Mouse (Mus musculus) megakaryocyte, embryonic 14.5 days (primary cell): ENCODE results near the gene Lrrc4b. TPM values are rescaled to one million over a fixed set of nuclear protein-coding genes. Genes with fewer than 3 reads are reported as not detected.

Experiments
- H3K27me3 ChIP-seq: replicated peaks from 2 replicates; pipeline ENCODE3; 2012; ENCODE audit warnings: inconsistent platforms
- H3K36me3 ChIP-seq: replicated peaks from 2 replicates; pipeline ENCODE3; 2012; ENCODE audit warnings: low read length, inconsistent platforms, mixed read lengths
- H3K4me1 ChIP-seq: 2 replicates; pipeline ENCODE4 v1.6.1; 2012; ENCODE audit warnings: inconsistent platforms
- H3K4me3 ChIP-seq: replicated peaks from 2 replicates; pipeline ENCODE3; 2012; ENCODE audit warnings: moderate library complexity, mild to moderate bottlenecking, inconsistent platforms
- H3K9me3 ChIP-seq: 2 replicates; pipeline ENCODE4 v1.6.1; 2012; ENCODE audit warnings: inconsistent platforms
- FLI1 ChIP-seq: IDR thresholded peaks from 2 replicates; pipeline ENCODE4 v1.6.1; 2012; ENCODE audit warnings: low read length, inconsistent platforms, mixed read lengths
- GATA1 ChIP-seq: IDR thresholded peaks from 3 replicates; pipeline ENCODE4 v1.6.1; 2012; ENCODE audit warnings: mixed read lengths, low read length, inconsistent platforms, borderline replicate concordance
- polyA plus RNA-seq: library from polyadenylated mRNA; stranded (reverse); fragments of >175 nt; gene quantifications from 2 replicates; pipeline ENCODE4 v1.2.3, GENCODE M21; 2012; ENCODE audit warnings: low replicate concordance; ENCODE audit not compliant: insufficient read depth

Gene Lrrc4b
- polyA plus RNA-seq, 1 experiment: not detected

GRCm38 (mm10) chr7:44484109-44484508, 55.3 kb downstream of the Lrrc4b start:
- Histone ChIP-seq H3K27me3 (peaks cover 28% of the 10 kb centered on the region), H3K4me3 (peak overlapping the region; percentile 51), H3K36me3 (peaks cover 21% of the 10 kb centered on the region), H3K4me1 (peaks cover 17% of the 10 kb centered on the region), H3K9me3 (no peaks in the 10 kb centered on the region)
- TF ChIP-seq FLI1: no peak

GRCm38 (mm10) chr7:44484841-44485571, 56.2 kb downstream of the Lrrc4b start:
- Histone ChIP-seq H3K4me1 (peaks cover 24% of the 10 kb centered on the region), H3K9me3 (no peaks in the 10 kb centered on the region), H3K36me3 (peaks cover 28% of the 10 kb centered on the region), H3K27me3 (peaks cover 24% of the 10 kb centered on the region), H3K4me3 (no peak overlapping the region)
- TF ChIP-seq FLI1: no peak
- no peak for TF ChIP-seq GATA1

GRCm38 (mm10) chr7:44485572-44486195, 56.9 kb downstream of the Lrrc4b start:
- peaks cover 19% of the 10 kb centered on the region for H3K27me3 ChIP-seq
- H3K4me3 ChIP-seq: no peak overlapping the region
- no peaks in the 10 kb centered on the region for H3K9me3 ChIP-seq
- H3K4me1 ChIP-seq: peaks cover 31% of the 10 kb centered on the region
- H3K36me3 ChIP-seq: peaks cover 35% of the 10 kb centered on the region
- TF ChIP-seq GATA1 (no peak), FLI1 (no peak)

- H3K27me3 ChIP-seq: peaks cover 11% of the 10 kb centered on the region
- peaks cover 34% of the 10 kb centered on the region for H3K4me1 ChIP-seq
- TF ChIP-seq FLI1 (no peak), GATA1 (no peak)
- no peaks in the 10 kb centered on the region for H3K9me3 ChIP-seq
- peaks cover 48% of the 10 kb centered on the region for H3K36me3 ChIP-seq
- H3K4me3 ChIP-seq: peak overlapping the region; percentile 1
Observed at GRCm38 (mm10) chr7:44486927-44487575, 58.2 kb downstream of the Lrrc4b start.

GRCm38 (mm10) chr7:44487936-44488335, 59.1 kb downstream of the Lrrc4b start:
- Histone ChIP-seq H3K4me1 (peaks cover 37% of the 10 kb centered on the region), H3K27me3 (peaks cover 3% of the 10 kb centered on the region), H3K36me3 (peaks cover 57% of the 10 kb centered on the region), H3K4me3 (no peak overlapping the region), H3K9me3 (no peaks in the 10 kb centered on the region)
- TF ChIP-seq GATA1 (no peak), FLI1 (no peak)

- Histone ChIP-seq H3K9me3 (no peaks in the 10 kb centered on the region), H3K36me3 (peaks cover 63% of the 10 kb centered on the region), H3K4me3 (no peak overlapping the region), H3K4me1 (peaks cover 34% of the 10 kb centered on the region), H3K27me3 (no peaks in the 10 kb centered on the region)
- no peak for TF ChIP-seq FLI1
- no peak for TF ChIP-seq GATA1
Observed at GRCm38 (mm10) chr7:44488545-44488944, 59.7 kb downstream of the Lrrc4b start.

- Histone ChIP-seq H3K36me3 (peaks cover 76% of the 10 kb centered on the region), H3K9me3 (no peaks in the 10 kb centered on the region), H3K4me3 (no peak overlapping the region), H3K27me3 (no peaks in the 10 kb centered on the region), H3K4me1 (peaks cover 39% of the 10 kb centered on the region)
- TF ChIP-seq GATA1 (no peak), FLI1 (no peak)
Observed at GRCm38 (mm10) chr7:44490281-44490680, 61.5 kb downstream of the Lrrc4b start.

GRCm38 (mm10) chr7:44491391-44491790, 62.6 kb downstream of the Lrrc4b start:
- TF ChIP-seq GATA1 (no peak), FLI1 (no peak)
- no peaks in the 10 kb centered on the region for H3K9me3 ChIP-seq
- H3K36me3 ChIP-seq: peaks cover 76% of the 10 kb centered on the region
- H3K4me3 ChIP-seq: no peak overlapping the region
- no peaks in the 10 kb centered on the region for H3K27me3 ChIP-seq
- peaks cover 46% of the 10 kb centered on the region for H3K4me1 ChIP-seq

GRCm38 (mm10) chr7:44492166-44492826, 63.5 kb downstream of the Lrrc4b start:
- peaks cover 72% of the 10 kb centered on the region for H3K36me3 ChIP-seq
- H3K4me1 ChIP-seq: peaks cover 53% of the 10 kb centered on the region
- no peaks in the 10 kb centered on the region for H3K27me3 ChIP-seq
- TF ChIP-seq GATA1 (no peak), FLI1 (no peak)
- H3K4me3 ChIP-seq: no peak overlapping the region
- no peaks in the 10 kb centered on the region for H3K9me3 ChIP-seq

- H3K4me1 ChIP-seq: peaks cover 45% of the 10 kb centered on the region
- H3K9me3 ChIP-seq: no peaks in the 10 kb centered on the region
- peak overlapping the region; percentile 19 for H3K4me3 ChIP-seq
- H3K36me3 ChIP-seq: peaks cover 52% of the 10 kb centered on the region
- TF ChIP-seq GATA1 (no peak), FLI1 (no peak)
- peaks cover 6% of the 10 kb centered on the region for H3K27me3 ChIP-seq
Observed at GRCm38 (mm10) chr7:44494681-44495080, 65.9 kb downstream of the Lrrc4b start.
